8 mouse cellular contexts compared by ENCODE assay signal in the genomic region with DNA sequence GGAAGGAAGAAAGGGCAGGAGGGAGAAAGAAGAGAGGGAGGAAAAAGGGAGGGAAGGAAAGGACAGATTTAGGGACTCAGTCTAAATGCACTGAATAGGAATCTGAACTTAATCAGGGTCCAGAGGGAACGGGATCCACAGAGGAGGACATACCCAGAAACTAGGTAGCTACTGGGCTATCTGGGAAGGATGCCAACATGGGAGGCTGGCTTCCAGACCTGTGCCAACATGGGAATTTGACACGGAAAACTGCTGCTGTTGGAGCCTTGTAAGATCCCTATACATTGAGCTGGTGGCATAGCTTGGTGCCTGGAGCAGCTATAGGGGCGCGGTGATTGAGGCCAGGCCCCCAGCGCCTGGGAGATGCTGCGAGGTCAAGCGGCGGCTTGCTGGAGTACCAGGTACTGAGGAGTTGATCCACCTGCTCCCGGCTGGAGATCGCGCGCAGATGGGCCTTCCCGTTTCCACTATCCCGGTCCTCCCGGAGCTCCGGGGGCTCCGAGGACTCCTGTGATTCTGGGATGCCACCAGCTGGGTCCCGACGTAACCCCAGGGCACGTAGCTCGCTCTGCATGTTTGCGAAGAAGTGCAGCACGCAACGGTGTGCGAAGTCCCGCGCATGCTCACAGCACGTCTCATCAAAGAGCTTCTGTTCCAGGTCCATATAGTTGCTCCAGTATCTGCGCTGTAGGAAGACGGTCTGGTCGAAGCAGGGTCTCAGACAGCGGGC. TPM values are rescaled to one million over a fixed set of nuclear protein-coding genes. Genes with fewer than 3 reads are reported as not detected.
A peak's percentile ranks its signal among the peaks of the same experiment; 100 is the strongest.
DNase-seq lines count a peak whose midpoint lies in the region; ATAC-seq and TF ChIP-seq lines count a peak whose summit lies in the region.

No protein-coding gene starts in this region.

- no peak for TF ChIP-seq POLR2A in liver, adult 2 months (IDR thresholded peaks at IDR 0.05; ENCODE audit: extremely low read depth, insufficient read depth, low read length)

- peak overlapping the region; percentile 58 for H3K4me2 ChIP-seq in hindbrain, embryonic 14.5 days (replicated peaks)

- peak; percentile 47 for DNase-seq in liver, adult 2 months (ENCODE audit: extremely low read depth, low read depth, low spot score)
- DNase-seq in liver = no peak
- peak; percentile 41 to 44 for DNase-seq in cerebellum, postnatal 36 days
- DNase-seq in hindbrain, embryonic 14.5 days (ENCODE audit: low spot score) = peak; percentile 52
- DNase-seq in neural tube, embryonic 10.5 days (ENCODE audit: extremely low spot score, low spot score) = peak; percentile 26
- no peak for DNase-seq in yolk sac, embryonic 10.5 days (ENCODE audit: low spot score)
- no peak for DNase-seq in ovary, postnatal 10 days (ENCODE audit: low spot score)

- TF ChIP-seq CTCF in liver, adult 2 months (IDR thresholded peaks at IDR 0.05; ENCODE audit: low read depth, low read length) = no peak

- H3K9ac ChIP-seq in liver, adult 2 months (ENCODE audit: low read depth, low read length) = no peak overlapping the region
- H3K9ac ChIP-seq in hindbrain, embryonic 14.5 days = peak overlapping the region; percentile 52

- H3K9me3 ChIP-seq in hindbrain, embryonic 14.5 days (ENCODE audit: control insufficient read depth, low read length) = no peaks in the 10 kb centered on the region

- no peaks in the 10 kb centered on the region for H3K27me3 ChIP-seq in liver, adult 2 months (ENCODE audit: control insufficient read depth, insufficient read depth, low read length)
- H3K27me3 ChIP-seq in hindbrain, embryonic 14.5 days (ENCODE audit: control insufficient read depth, insufficient read depth, low read length) = no peaks in the 10 kb centered on the region

- no peaks in the 10 kb centered on the region for H3K36me3 ChIP-seq in liver, adult 2 months (ENCODE audit: control insufficient read depth, insufficient read depth, low read length)
- H3K36me3 ChIP-seq in hindbrain, embryonic 14.5 days (replicated peaks; ENCODE audit: control insufficient read depth, insufficient read depth) = no peaks in the 10 kb centered on the region

- ATAC-seq in hindbrain, embryonic 14.5 days (ENCODE audit: low FRiP score) = peak; percentile 65
- ATAC-seq in erythroid progenitor cell, adult 5-6 weeks (replicated peaks; ENCODE audit: low FRiP score, poor library complexity, severe bottlenecking) = no peak

- WGBS in liver, adult 2 months = 22% methylated on average over 32 of the region's 32 CpGs
- WGBS in hindbrain, embryonic 14.5 days = 29% methylated on average over 32 of the region's 32 CpGs

- no peak overlapping the region for H3K27ac ChIP-seq in liver, adult 2 months (replicated peaks; ENCODE audit: insufficient read depth, low read depth, low read length)
- no peak overlapping the region for H3K27ac ChIP-seq in hindbrain, embryonic 14.5 days

- peaks cover 6% of the 10 kb centered on the region for H3K4me1 ChIP-seq in liver, adult 2 months (ENCODE audit: control insufficient read depth, insufficient read depth, low read length)
- H3K4me1 ChIP-seq in hindbrain, embryonic 14.5 days (replicated peaks; ENCODE audit: control insufficient read depth, insufficient read depth, low read length) = no peaks in the 10 kb centered on the region

- H3K79me2 ChIP-seq in liver, adult 2 months (ENCODE audit: control insufficient read depth, insufficient read depth, low read length) = no peaks in the 10 kb centered on the region

- H3K4me3 ChIP-seq in liver, adult 2 months (ENCODE audit: insufficient read depth, low read depth, low read length) = no peak overlapping the region
- H3K4me3 ChIP-seq in hindbrain, embryonic 14.5 days (replicated peaks; ENCODE audit: low read length) = peak overlapping the region; percentile 32

RNA-seq across cellular contexts. Expression of a gene that starts 6.1 kb away (rescaled TPM):
- not detected in 2 replicates for total RNA-seq in liver, adult 2 months (2014; rRNA removed)
- not detected in 2 replicates for polyA plus RNA-seq in liver, adult 2 months (2012; rRNA removed)
- not detected in 2 replicates for polyA plus RNA-seq in hindbrain, embryonic 14.5 days (2014; fragmentation: Nextera tagmentation; extraction: Ambion mirVana)
- total RNA-seq in erythroid progenitor cell, adult 5-6 weeks (2015; ENCODE audit: low replicate concordance) = not detected in 2 replicates
- not detected in 2 replicates for total RNA-seq in erythroid progenitor cell, adult 5-6 weeks (2017; ENCODE audit: low replicate concordance)

RNA-seq across cellular contexts. Expression of a gene that starts 7.4 kb away (rescaled TPM):
- not detected in 2 replicates for total RNA-seq in liver, adult 2 months (2014; rRNA removed)
- not detected in 2 replicates for polyA plus RNA-seq in liver, adult 2 months (2012; rRNA removed)
- not detected in 2 replicates for polyA plus RNA-seq in hindbrain, embryonic 14.5 days (2014; fragmentation: Nextera tagmentation; extraction: Ambion mirVana)
- not detected in 2 replicates for total RNA-seq in erythroid progenitor cell, adult 5-6 weeks (2015; ENCODE audit: low replicate concordance)
- not detected in 2 replicates for total RNA-seq in erythroid progenitor cell, adult 5-6 weeks (2017; ENCODE audit: low replicate concordance)

RNA-seq across cellular contexts. Expression of a gene that starts 13.4 kb away (rescaled TPM):
- total RNA-seq in liver, adult 2 months (2014; rRNA removed) = 1.5 and 2.6 TPM in 2 replicates
- polyA plus RNA-seq in liver, adult 2 months (2012; rRNA removed) = 1.3 and 2.0 TPM in 2 replicates
- 0.30 and 0.44 TPM in 2 replicates for polyA plus RNA-seq in hindbrain, embryonic 14.5 days (2014; fragmentation: Nextera tagmentation; extraction: Ambion mirVana)
- 1.7 and 4.0 TPM in 2 replicates for total RNA-seq in erythroid progenitor cell, adult 5-6 weeks (2015; ENCODE audit: low replicate concordance)
- 0.83 and 1.0 TPM in 2 replicates for total RNA-seq in erythroid progenitor cell, adult 5-6 weeks (2017; ENCODE audit: low replicate concordance)

RNA-seq across cellular contexts. Expression of a gene that starts 27.1 kb away (rescaled TPM):
- total RNA-seq in liver, adult 2 months (2014; rRNA removed) = 0.28 and 0.34 TPM in 2 replicates
- polyA plus RNA-seq in liver, adult 2 months (2012; rRNA removed) = 0.24 and 0.28 TPM in 2 replicates
- polyA plus RNA-seq in hindbrain, embryonic 14.5 days (2014; fragmentation: Nextera tagmentation; extraction: Ambion mirVana) = 15.1 and 16.2 TPM in 2 replicates
- total RNA-seq in erythroid progenitor cell, adult 5-6 weeks (2015; ENCODE audit: low replicate concordance) = not detected in 2 replicates
- total RNA-seq in erythroid progenitor cell, adult 5-6 weeks (2017; ENCODE audit: low replicate concordance) = 0.68 TPM in 1 of 2 replicates, not detected in the other

Comparison
In these comparisons a context has a peak if more than half of its experiments do, and no peak if none do; other contexts are left out.
1. DNase-seq: peak in liver, adult 2 months (single experiment), cerebellum, postnatal 36 days (2 of 2), hindbrain, embryonic 14.5 days (single experiment) and neural tube, embryonic 10.5 days (single experiment); none in liver (single experiment), yolk sac, embryonic 10.5 days (single experiment) and ovary, postnatal 10 days (single experiment).